Mouse (Mus musculus): Measurements from ENCODE around the gene Slc13a2.
A peak's percentile ranks its signal among the peaks of the same experiment; 100 is the strongest.

Gene Slc13a2

GRCm38 (mm10) chr11:78435776-78436349, 13.8 kb upstream of the Slc13a2 start:
- DNase-seq (ENCODE audit: low read depth, low spot score), result peak; percentile 73

- no peak for DNase-seq (ENCODE audit: low read depth, low spot score)
Observed at GRCm38 (mm10) chr11:78434052-78434451, 12.0 kb upstream of the Slc13a2 start.

GRCm38 (mm10) chr11:78431176-78431575, 9.2 kb upstream of the Slc13a2 start:
- peak; percentile 43 for DNase-seq (ENCODE audit: low read depth, low spot score)

GRCm38 (mm10) chr11:78430195-78430878, 8.3 kb upstream of the Slc13a2 start:
- DNase-seq (ENCODE audit: low read depth, low spot score), result no peak

GRCm38 (mm10) chr11:78428309-78428708, 6.3 kb upstream of the Slc13a2 start:
- DNase-seq (ENCODE audit: low read depth, low spot score), result no peak

GRCm38 (mm10) chr11:78427655-78428054, 5.6 kb upstream of the Slc13a2 start:
- no peak for DNase-seq (ENCODE audit: low read depth, low spot score)

- DNase-seq (ENCODE audit: low read depth, low spot score), result no peak
Observed at GRCm38 (mm10) chr11:78425572-78425971, 3.6 kb upstream of the Slc13a2 start.

- no peak for DNase-seq (ENCODE audit: low read depth, low spot score)
Observed at GRCm38 (mm10) chr11:78424352-78424751, 2.3 kb upstream of the Slc13a2 start.

GRCm38 (mm10) chr11:78421201-78422009, 612 bp downstream of the Slc13a2 start:
- DNase-seq (ENCODE audit: low read depth, low spot score), result no peak

GRCm38 (mm10) chr11:78420263-78420889, 1.6 kb downstream of the Slc13a2 start:
- DNase-seq (ENCODE audit: low read depth, low spot score), result no peak

GRCm38 (mm10) chr11:78416854-78417253, 5.2 kb downstream of the Slc13a2 start:
- DNase-seq (ENCODE audit: low read depth, low spot score), result no peak

- DNase-seq (ENCODE audit: low read depth, low spot score), result no peak
Observed at GRCm38 (mm10) chr11:78412861-78413260, 9.2 kb downstream of the Slc13a2 start.

GRCm38 (mm10) chr11:78412324-78412850, 9.6 kb downstream of the Slc13a2 start:
- no peak for DNase-seq (ENCODE audit: low read depth, low spot score)

- no peak for DNase-seq (ENCODE audit: low read depth, low spot score)
Observed at GRCm38 (mm10) chr11:78411606-78412323, 10.3 kb downstream of the Slc13a2 start.

- no peak for DNase-seq (ENCODE audit: low read depth, low spot score)
Observed at GRCm38 (mm10) chr11:78408256-78409240, 13.5 kb downstream of the Slc13a2 start.

- no peak for DNase-seq (ENCODE audit: low read depth, low spot score)
Observed at GRCm38 (mm10) chr11:78402062-78402461, 20.0 kb downstream of the Slc13a2 start.

GRCm38 (mm10) chr11:78401469-78401868, 20.5 kb downstream of the Slc13a2 start:
- DNase-seq (ENCODE audit: low read depth, low spot score), result no peak

GRCm38 (mm10) chr11:78400936-78401335, 21.1 kb downstream of the Slc13a2 start:
- DNase-seq (ENCODE audit: low read depth, low spot score), result no peak

GRCm38 (mm10) chr11:78399680-78400079, 22.3 kb downstream of the Slc13a2 start:
- DNase-seq (ENCODE audit: low read depth, low spot score), result peak; percentile 67

GRCm38 (mm10) chr11:78398212-78398611, 23.8 kb downstream of the Slc13a2 start:
- DNase-seq (ENCODE audit: low read depth, low spot score), result no peak
